Mouse (Mus musculus): ENCODE measurements at regions not wholly inside any gene's neighbourhood (a gene's known extent, or its start where the extent isn't known, plus 50 kb on each side); places are given as distances from the start of the nearest gene placed in this dataset.

- TF ChIP-seq EP300 (IDR thresholded peaks at IDR 0.05; ENCODE audit: insufficient read depth, low read depth, low read length) (no peak), CTCF (IDR thresholded peaks at IDR 0.05; ENCODE audit: low read depth, low read length) (no peak), POLR2A (IDR thresholded peaks at IDR 0.05; ENCODE audit: insufficient read depth, low read length) (no peak)
These were observed 307.8 kb downstream of the Gadd45g start for GRCm38 (mm10) chr13:52154111-52154843.

Data from ES-Bruce4 (cell line).